Mouse (Mus musculus) embryonic facial prominence, embryonic 13.5 days (tissue): ENCODE measurements around the gene Nat8f6. TPM values are rescaled to one million over a fixed set of nuclear protein-coding genes. Genes with fewer than 3 reads are reported as not detected.
"Not testable (repeated sequence)": the region's sequence is repeated elsewhere in the genome, so short reads cannot be mapped to it uniquely, and the experiment has no call there.

Experiments
- ATAC-seq: fragments of 200-750 bp; cut with Nextera tagmentation; 2 replicates; pipeline ENCODE4 v1.8.0; 2017; ENCODE audit warnings: low read depth; ENCODE audit not compliant: insufficient number of reproducible peaks, insufficient read depth, low FRiP score, low TSS enrichment
- H3K27ac ChIP-seq: fragments of 300-500 bp; sonication (generic); 2 replicates; pipeline ENCODE4 v1.5.1; 2015; ENCODE audit warnings: moderate library complexity, mild to moderate bottlenecking, inconsistent platforms
- H3K27me3 ChIP-seq: fragments of 300-500 bp; sonication (generic); 2 replicates; pipeline ENCODE4 v1.6.1; 2015; ENCODE audit warnings: mild to moderate bottlenecking, inconsistent platforms
- H3K36me3 ChIP-seq: fragments of 300-500 bp; sonication (generic); 2 replicates; pipeline ENCODE4 v1.6.1; 2015; ENCODE audit warnings: mild to moderate bottlenecking, inconsistent platforms
- H3K4me1 ChIP-seq: fragments of 300-500 bp; sonication (generic); 2 replicates; pipeline ENCODE4 v1.6.1; 2015; ENCODE audit warnings: inconsistent platforms
- H3K4me2 ChIP-seq: fragments of 300-500 bp; sonication (generic); 2 replicates; pipeline ENCODE4 v1.6.1; 2015; ENCODE audit warnings: moderate library complexity, mild to moderate bottlenecking, inconsistent platforms
- H3K4me3 ChIP-seq: fragments of 300-500 bp; sonication (generic); 2 replicates; pipeline ENCODE4 v1.5.1; 2015; ENCODE audit warnings: mild to moderate bottlenecking, inconsistent platforms
- H3K9ac ChIP-seq: fragments of 300-500 bp; sonication (generic); 2 replicates; pipeline ENCODE4 v1.6.1; 2015; ENCODE audit warnings: mild to moderate bottlenecking, inconsistent platforms
- H3K9me3 ChIP-seq: fragments of 300-500 bp; sonication (generic); 2 replicates; pipeline ENCODE4 v1.6.1; 2016; ENCODE audit warnings: inconsistent platforms
- WGBS: fragments of 180-500 bp; shearing (Covaris S2); methylation state at CpG from one replicate; pipeline ENCODE4 v1.1.7; 2015; ENCODE audit warnings: mixed read lengths; 5-methylcytosine and 5-hydroxymethylcytosine counted together
- microRNA-seq: library from miRNA; unstranded; fragments of <30 nt; microRNA quantifications from one replicate; pipeline ENCODE4, GENCODE M21; 2016
- polyA plus RNA-seq: library from polyadenylated mRNA; unstranded; fragments of >200 nt; fragmentation: Nextera tagmentation; extraction: Ambion mirVana; gene quantifications from 2 replicates; pipeline ENCODE4 v1.2.1, GENCODE M21; 2015

Gene Nat8f6
- polyA plus RNA-seq, 1 experiment from 2014 or later, result not detected

- H3K9ac ChIP-seq, H3K4me1 ChIP-seq, H3K9me3 ChIP-seq, H3K27me3 ChIP-seq, H3K36me3 ChIP-seq, ATAC-seq, H3K4me2 ChIP-seq, H3K4me3 ChIP-seq, H3K27ac ChIP-seq: not testable (repeated sequence)
- 62% methylated on average over 13 of the region's 13 CpGs for WGBS
Observed at GRCm38 (mm10) chr6:85765532-85765931, 55.2 kb downstream of the Nat8f6 start, which contains the start of gene Nat8f3. Gene Nat8f3 (minus strand): TSS chr6:85765754.

GRCm38 (mm10) chr6:85763127-85764070 lies 57.4 kb downstream of the Nat8f6 start:
- H3K9ac ChIP-seq, H3K4me3 ChIP-seq, H3K4me2 ChIP-seq, H3K9me3 ChIP-seq, H3K27me3 ChIP-seq, H3K27ac ChIP-seq, ATAC-seq, H3K36me3 ChIP-seq, H3K4me1 ChIP-seq: not testable (repeated sequence)
- WGBS, result 81% methylated on average over 6 of the region's 6 CpGs

GRCm38 (mm10) chr6:85762678-85763077 lies 58.1 kb downstream of the Nat8f6 start:
- WGBS, result 64% methylated on average over 2 of the region's 2 CpGs
- H3K27me3 ChIP-seq, ATAC-seq, H3K4me1 ChIP-seq, H3K4me3 ChIP-seq, H3K9me3 ChIP-seq, H3K4me2 ChIP-seq, H3K9ac ChIP-seq, H3K27ac ChIP-seq, H3K36me3 ChIP-seq: not testable (repeated sequence)

Small RNA genes lying within 50 kb of the gene (microRNA-seq; reads per million reads assigned to microRNA genes)
- gene Mir6375, result not detected

Other genes starting within 250 kb of the Nat8f6 start
- gene Alms1, start 233.4 kb downstream of the Nat8f6 start, polyA plus RNA-seq, result 5.7 and 7.6 TPM in 2 replicates
- gene Nat8f7, start 107.7 kb downstream of the Nat8f6 start, polyA plus RNA-seq, result not detected in 2 replicates
- 0.22 TPM in 1 of 2 replicates, not detected in the other for gene Nat8f3, start 55.2 kb downstream of the Nat8f6 start, polyA plus RNA-seq
- gene Nat8f5, start within 50 bp of the Nat8f6 start, polyA plus RNA-seq, result not detected in 2 replicates
- not detected in 2 replicates for gene Nat8, start 11.1 kb upstream of the Nat8f6 start, polyA plus RNA-seq
- not detected in 2 replicates for gene Nat8f2, start 48.2 kb upstream of the Nat8f6 start, polyA plus RNA-seq
- 2.5 and 2.8 TPM in 2 replicates for gene Nat8f4, start 83.9 kb upstream of the Nat8f6 start, polyA plus RNA-seq
- gene Tprkb, start 90.9 kb upstream of the Nat8f6 start, polyA plus RNA-seq, result 39.5 and 45.9 TPM in 2 replicates
- 6.5 and 11.2 TPM in 2 replicates for gene Nat8f1, start 94.7 kb upstream of the Nat8f6 start, polyA plus RNA-seq
- gene Dusp11, start 140.7 kb upstream of the Nat8f6 start, polyA plus RNA-seq, result 48.6 and 55.6 TPM in 2 replicates
- gene Figla, start 195.2 kb upstream of the Nat8f6 start, polyA plus RNA-seq, result not detected in 2 replicates
- gene Add2, start 207.7 kb upstream of the Nat8f6 start, polyA plus RNA-seq, result 8.7 and 9.4 TPM in 2 replicates